Comparison of ENCODE assay signal across 1 mouse cellular context in the genomic region with DNA sequence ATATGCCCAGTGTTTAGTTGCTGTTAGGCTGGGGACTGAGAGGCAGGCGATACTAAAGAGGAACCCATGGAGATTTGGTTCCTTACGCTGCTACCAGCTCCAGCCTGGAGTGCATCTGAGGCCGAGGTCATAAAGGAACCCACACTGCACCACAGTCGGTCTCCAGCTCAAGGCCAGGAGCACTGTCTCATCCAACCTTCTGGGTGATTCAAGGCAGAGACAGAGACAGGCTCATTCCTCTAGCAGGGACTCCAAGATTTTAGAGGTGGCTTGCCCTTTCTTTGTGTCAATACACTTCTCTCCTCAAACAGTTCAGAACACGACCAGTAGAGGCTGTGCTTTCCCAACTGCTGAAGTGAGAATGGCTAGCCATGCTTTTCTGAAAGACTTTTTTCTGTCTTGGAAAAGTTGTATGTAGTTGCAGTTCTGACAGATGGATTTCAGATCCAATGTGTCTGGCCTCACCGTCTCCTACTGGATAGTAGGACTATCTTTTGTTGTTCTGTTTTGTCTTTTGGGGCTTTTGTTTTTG.
TF ChIP-seq lines count a peak whose summit lies in the region.

No protein-coding gene starts in this region.

TF ChIP-seq in MEL, 35 proteins besides CTCF, POLR2A, EP300 and RAD21 (continued from another document):
- TF ChIP-seq ELF1 (IDR thresholded peaks at IDR 0.05; ENCODE audit: low read depth, low read length) (no peak), USF2 (IDR thresholded peaks at IDR 0.05; ENCODE audit: borderline replicate concordance in 1 of 2, insufficient read depth in 1 of 2, low read depth in 1 of 2, low read length in 2 of 2) (no peak), RCOR1 (IDR thresholded peaks at IDR 0.05; ENCODE audit: low read depth, low read length) (no peak), GABPA (IDR thresholded peaks at IDR 0.05; ENCODE audit: low read depth, low read length) (no peak), MXI1 (IDR thresholded peaks at IDR 0.05; ENCODE audit: low read depth, low read length) (no peak), MAZ (IDR thresholded peaks at IDR 0.05; ENCODE audit: low read depth, low read length) (no peak)
